Mouse (Mus musculus): ENCODE results near the gene Ubl3.

Gene Ubl3

DNA sequence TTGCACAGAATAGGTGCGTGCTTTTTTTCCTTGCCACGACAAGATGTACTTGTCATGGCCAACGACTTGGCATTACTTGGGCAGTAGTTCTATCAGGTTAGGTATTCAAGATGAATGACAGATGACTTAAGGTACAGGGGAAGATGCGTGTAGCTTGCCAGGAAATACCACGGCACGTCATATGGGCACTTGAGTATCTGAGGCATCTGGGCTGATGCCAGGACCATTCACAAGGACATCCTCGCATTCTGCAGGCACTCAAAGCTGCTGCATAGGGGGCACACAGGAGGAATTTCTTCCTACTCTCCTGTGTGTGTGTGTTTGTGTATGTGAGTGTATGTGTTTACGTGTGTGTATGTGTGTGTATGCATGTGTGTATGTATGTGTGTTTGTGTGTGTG, 9.6 kb upstream of the Ubl3 start:
- DNase-seq: no peak

DNA sequence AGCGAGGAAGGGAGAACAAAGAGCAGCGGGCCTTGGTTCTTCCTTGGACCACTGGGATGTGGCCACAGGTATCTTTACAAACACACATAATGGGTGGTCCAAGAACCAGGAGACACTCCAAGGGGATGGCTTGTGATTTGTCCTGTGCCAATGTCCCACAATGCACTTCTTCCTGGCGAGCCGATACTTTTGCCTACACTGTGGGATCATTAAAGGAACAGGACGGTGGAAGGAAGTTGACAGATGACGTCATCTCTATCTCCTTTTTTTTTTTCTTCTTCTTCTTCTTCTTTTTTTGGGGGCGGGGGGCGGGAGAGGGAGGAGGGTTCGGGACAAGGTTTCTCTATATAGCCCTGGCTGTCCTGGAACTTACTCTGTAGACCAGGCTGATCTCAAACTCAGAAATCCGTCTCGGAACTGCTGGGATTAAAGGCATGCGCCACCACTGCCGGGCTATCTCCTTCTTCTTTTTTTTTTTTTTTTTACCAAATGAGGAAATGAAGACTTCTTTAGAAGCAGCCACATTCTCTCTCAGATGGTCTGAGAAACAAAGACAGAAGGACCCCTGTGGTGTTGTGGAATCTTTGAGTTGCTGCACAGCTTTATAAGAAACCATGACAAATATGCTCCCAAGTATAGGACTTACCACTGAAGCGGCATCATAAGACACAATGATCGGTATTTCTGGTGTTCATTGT, 6.8 kb upstream of the Ubl3 start:
- no peak for DNase-seq

DNA sequence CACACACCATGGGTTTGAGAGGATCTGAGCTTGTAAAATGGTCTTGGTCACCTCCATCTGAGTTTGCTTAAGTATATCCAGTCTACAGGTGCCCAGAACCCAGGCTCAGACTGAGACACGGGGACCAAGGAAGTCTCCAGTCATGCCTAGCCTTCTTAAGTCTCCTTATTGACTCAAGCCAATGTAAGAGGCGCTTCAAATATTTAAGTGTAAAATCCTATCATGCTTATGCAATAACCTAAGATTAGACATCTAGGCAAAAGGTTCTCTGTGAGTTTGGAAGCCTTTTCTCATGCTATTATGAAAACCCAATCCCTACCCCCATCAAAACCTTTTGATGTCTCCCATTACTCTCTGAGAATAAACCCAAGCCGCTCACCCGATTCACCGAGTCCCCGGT, 5.9 kb upstream of the Ubl3 start:
- no peak for DNase-seq

DNA sequence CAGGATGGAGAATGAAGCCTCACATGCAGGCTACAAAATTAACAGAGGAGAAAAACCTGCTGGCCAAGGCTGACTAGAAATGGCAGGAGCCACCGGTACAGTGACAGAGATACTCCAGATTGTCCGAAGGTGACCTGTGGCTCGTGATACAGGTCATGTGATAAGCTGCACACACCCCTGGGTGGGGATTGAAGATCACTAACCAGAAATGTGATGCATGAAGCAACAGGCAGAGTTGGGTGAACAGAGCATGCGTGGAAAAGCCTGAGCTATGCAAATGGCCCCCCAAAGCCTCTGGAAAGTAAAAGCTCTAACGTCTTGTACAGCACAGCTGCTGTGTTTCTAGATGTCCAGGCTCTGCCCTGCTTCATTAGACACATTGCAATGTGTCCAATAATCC, 3.9 kb upstream of the Ubl3 start:
- DNase-seq: no peak

DNA sequence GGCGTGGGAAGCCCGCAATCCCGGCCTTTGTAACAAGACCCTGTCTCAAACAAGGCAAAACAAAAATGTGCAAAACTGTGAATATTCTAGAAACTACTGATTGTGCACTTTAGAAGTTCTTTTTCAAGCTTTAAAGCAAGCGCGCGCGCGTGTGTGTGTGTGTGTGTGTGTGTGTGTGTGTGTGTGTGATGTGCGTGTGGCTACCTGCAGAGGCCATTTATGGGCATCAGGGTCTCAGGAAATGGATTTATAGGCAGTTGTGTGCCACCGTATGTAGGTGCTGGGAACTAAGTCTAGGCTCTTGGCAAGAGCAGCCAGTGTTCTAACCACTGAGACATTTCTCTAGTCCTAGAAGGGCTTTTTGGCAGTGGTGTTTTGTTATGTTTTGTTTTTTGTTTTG, 2.6 kb upstream of the Ubl3 start:
- no peak for DNase-seq

DNA sequence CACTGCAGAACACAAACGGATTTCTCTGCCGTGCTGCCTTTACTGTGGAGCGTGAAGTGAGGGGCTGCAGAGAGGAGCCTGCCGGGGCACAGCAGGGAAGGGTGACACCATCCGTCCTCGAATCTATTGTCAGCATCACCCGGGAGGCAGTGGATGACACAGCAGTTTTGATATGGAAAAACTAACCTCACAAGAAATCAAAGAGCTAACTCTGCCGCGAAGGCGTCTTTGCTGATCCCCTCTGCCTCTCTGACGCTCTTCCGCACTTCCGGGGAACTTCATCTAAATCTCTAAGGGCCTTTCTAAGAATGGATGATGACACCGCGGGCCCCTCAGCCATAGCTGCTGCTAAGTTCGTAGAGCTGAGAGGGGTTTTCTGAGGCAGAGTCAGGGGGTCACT, 2.1 kb upstream of the Ubl3 start:
- DNase-seq: peak; percentile 18 to 33

DNA sequence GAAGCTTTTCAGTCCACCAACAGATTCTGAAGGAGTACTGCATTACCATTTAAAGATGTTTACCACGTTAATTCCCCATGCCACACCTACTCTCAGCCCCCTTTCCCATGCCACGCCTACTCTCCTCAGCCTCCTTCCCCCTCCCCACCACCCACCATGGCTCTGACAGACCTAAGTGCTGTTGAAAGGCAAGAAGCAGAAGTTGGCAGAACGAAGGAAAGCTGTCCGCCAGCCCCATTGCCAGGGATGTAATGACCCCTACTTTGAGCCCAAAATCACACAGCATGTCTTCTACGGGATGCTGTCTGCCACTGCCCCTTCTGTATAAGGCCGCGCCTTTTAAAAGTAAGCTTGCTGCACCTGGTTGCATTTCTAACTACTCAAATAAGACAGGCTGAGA, 1.7 kb upstream of the Ubl3 start:
- DNase-seq: no peak

DNA sequence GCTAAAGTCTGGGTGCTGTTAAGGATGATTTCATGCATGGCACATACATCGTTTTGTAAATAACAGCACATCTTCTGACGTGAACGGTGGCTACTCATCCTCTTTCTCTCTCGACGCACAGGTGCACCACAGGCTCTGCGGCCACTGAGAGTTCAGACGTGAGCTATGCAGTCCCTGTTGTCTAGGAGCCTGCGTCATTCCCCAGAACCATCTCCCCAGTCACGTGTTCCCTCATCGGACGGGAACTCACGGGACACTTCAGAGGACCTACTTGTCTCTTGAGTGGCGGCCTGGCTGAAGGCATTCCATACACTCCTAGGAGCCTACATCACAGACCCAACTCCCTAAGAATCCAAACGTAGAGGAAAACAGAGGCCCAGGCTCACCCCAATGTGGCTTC, 1.1 kb upstream of the Ubl3 start:
- peak in 1 of 2 experiments; percentile 12 for DNase-seq

DNA sequence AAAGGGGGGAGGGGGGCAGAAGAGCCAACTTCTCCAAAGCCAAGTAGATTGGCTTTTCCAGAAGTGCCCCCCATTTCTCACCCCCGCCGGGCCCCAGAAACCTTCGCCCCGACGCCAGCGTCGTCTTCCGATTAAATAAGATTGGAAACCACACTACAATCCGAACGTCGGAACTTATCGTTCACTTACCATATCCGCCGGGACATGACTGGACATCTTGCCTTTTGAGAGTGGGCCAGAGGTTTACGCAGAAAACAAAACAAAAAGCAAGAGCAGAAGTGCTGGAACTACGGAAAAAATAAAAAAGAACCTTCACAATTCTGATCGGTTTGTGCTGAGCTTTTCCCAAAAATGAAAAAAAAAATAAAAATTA, 839 bp downstream of the Ubl3 start:
- DNase-seq: peak; percentile 24 to 27

DNA sequence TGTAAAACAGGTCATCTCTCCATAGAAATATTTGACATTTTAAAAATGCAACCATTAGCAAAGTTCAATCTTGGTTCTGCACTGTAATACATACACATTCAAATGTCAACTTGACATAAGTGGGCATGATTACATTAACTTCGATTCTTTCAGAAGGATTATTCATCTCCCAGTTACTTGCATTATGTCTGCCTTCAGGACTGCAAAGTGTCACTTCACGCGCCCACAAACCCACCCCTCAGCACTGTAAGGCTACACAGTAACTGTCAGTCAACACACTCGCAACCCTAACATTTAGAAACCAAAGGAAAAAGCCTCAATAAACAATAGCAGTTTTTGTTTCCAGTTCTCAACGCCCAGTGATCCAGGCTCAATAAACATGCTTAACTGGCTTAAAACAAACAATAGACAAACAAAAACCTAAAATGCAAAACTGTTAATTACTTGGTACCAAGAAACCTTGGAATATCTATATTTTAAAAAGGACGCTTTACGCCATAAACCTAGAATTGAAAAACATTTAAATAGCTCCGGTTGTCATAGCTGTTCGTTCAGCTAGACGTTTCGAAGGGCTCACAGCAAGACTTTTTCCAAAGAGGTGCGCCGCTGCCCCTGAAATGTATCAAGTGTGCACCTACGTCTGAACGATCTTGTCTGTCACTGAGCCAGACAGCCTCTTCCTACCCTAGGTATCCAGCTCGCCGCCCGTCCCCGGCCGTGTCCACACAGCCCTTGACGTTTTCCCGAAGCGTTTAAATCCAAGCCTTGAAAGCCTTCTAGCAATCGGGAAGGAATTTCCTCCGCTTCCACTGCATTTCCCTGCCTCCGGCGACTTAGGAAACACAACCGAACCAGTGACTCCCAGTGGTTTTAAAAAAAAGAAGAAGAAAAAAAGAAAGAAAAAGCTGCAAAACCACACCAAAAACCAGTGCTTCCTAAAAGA, 1.5 kb downstream of the Ubl3 start:
- DNase-seq: peak; percentile 34 to 36

DNA sequence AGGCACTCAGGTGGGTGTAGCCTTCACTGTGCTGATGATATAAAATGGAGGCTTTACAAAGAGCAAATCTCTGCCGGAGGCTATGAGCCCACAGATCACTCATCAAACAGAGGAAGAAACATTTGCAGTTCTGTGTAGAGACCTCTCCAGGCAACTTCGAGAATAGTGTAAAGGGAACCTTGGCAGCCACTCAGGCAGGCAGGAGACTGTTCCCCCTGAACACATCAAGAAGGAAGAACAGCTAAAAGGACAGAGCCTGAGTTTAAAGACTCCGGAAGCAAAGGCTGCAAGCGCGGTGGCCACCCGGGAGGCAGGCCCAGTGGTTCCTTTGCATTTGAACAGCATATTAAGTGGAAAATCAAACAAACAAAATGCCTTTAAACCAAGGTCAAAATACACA, 2.2 kb downstream of the Ubl3 start:
- DNase-seq: no peak

DNA sequence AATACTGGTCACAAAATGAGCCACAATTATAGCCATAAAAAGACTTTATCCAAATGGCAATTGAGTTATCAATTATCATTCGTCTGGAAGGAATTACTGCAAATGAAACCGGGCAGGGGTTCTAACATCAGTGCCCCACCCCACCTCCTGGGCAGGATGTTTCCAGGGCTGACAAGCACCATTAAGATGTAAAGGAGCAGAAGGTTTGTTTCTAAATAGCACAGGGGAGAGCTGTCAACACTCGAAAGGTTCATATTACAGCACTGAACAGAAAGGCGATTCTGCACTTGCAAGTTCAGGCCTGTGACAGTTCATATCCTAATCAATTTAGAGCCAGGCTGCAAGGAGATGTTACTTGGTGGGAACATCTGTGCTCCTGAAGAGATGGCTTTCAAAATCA, 3.3 kb downstream of the Ubl3 start:
- no peak for DNase-seq

DNA sequence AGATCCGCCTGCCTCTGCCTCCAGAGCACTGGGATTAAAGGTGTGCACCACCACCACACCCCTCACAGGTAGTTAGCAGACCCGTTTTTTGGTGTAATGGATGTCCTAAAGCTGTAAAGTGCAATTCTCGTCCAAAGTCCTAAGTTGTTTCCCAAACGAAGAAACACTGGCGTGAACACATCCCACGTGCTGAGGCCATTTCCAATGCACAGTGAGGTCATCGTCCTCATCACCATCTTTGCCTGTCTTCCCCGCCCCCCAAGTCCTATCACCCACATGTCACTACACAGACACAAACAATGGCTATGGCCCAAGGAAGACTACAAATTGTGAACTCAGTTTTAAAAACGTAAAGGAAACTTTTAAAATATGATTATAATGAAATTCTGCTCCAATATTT, 4.0 kb downstream of the Ubl3 start:
- no peak for DNase-seq

DNA sequence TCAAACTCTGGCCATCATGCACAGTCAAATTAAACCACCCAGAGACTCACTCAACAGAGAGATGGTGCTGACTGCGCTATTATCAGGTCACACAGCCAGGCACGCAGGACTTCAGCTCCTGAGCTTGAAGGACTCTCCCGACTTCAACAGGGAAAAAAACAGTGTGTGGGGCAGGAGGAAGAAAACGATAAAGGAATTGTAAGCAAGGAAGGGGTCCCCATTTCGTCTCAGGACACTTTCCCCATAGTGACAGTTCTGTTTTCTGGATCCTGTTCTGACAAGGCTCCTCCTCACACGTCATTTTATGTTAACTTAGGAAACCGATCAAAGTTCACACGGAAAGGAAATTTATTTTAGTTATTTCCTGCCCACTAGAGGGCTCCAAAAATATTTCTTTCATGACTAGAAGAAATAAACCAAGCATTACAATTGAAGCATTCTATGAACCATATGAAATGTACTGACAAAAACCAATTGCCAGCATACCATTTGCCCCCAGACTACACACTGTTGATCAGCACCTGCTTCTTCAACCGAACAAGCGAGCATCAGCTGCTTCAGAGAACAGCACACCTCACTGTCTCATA, 4.6 kb downstream of the Ubl3 start:
- no peak for DNase-seq

DNA sequence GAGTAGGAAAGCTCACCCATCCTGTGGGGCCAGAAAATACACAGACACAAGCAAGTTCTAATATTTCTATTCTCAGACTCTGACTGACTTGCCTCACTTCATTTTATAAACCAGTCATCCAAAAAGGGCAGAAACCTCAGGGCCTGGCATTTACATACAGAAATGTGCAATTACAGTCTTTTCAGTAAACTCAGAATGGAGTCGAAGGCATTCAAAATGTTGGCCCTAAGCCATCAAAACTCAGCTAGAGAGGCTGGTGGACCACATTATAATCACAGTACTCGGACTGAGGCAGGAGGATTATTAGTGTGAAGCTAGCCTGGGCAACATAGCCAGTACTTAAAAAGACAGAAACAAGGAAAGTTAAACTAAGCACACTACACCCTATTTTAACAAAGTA, 5.6 kb downstream of the Ubl3 start:
- DNase-seq: no peak

DNA sequence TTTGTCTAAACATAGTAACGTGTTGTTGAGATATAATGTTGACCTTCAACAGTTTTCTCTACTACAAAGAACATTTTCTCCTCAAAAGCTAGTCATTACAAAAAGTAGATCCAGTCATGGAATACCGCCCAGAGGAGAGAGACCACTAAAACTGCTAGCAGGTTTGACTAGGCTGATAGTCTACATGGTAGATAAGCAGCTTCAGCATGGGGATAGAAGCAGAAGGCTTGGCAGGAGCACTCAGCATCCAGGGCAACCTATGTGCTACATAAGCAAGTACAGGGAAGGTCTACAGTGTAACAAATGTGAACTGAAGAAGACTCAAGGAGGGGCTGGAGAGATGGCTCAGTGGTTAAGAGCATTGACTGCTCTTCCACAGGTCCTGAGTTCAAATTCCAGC, 7.9 kb downstream of the Ubl3 start:
- no peak for DNase-seq

DNA sequence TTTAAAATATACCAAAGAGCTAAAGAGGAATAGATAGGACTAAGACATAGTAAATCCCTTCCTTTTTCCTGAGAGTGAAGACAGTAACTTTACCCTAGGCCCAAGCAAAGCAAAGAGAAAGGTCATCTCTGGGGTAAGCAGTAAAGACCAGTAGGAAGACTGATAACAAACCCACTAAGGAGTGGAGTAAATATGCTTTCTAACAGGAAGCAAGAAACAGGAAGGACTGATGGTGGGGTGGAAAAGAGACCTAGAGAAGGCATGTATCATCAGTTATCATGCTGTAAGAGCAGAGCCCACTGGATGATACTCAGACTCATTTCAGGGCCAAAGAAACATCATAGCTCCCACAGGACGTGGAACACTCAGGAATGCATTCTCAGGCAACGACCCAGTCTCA, 10.4 kb downstream of the Ubl3 start:
- no peak for DNase-seq

DNA sequence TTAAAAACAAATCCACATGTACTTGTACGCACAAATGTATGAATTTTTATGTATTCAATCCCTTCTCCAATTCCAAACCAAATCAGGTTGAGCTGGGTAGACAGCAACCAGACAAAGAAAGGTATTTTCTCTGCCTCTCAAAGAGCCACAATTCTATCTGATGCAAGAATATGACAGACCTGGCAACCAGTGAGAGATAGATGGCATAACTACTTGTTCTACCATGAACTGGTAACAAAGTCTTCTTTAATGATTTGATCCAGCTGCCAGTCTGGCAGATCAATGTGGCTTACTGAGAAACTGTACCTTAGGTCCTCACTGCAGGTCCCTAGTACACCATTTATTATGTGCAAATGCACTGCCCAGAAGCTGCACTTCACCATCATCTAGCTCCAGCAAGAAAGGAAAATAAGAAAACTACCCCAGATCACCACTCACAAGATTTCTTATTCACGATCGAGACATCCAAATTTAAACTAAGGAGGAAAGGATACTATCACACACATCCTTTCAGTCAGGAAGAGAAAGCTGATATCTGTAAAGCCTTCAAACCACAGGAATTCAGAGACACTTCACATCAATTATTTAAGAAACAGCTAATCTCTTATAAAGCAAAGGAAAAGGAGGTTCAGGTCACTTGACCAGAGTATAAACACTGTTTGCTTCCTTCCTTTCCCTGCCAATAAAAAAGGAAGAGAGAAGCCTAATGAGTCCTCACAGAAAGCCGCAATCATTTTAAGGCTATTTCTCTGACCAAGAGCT, 16.7 kb downstream of the Ubl3 start:
- DNase-seq: no peak

DNA sequence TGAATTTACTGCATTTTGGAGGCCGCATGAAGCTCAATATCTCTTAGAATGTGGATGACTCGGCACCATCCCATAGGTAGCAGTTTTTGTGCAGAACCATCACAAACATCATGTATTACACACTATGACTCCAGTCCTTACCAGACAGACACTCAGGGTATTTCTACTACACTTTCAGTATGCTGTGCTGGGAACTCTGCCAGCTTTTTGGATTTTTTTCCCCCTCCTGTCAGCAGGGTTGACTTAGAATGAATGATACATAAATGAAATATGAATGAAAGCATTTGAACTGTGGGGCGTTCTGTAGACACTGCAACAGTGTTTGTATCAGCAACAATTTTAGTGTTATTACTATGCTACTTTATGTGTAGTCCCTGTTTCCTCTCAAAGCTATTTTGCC, 17.9 kb downstream of the Ubl3 start:
- no peak for DNase-seq

DNA sequence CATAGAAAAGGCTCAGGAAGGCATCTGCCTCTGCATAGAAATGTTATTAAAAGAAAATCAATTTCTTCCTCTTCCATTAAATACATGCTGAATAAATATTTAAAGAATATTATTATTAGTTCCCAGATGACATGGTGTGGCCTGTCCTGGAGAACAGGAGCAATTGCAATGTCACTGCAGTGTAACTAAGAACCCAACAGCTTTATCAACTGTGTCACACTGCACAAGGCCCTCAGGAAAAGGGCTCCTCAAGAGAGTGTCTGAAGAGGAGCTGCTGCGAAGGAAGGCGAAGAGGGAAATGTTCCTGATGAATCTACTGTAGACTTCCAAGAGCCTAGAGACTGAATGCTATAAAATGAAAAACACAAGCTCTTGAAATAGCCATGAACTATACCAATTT, 18.7 kb downstream of the Ubl3 start:
- no peak for DNase-seq

DNA sequence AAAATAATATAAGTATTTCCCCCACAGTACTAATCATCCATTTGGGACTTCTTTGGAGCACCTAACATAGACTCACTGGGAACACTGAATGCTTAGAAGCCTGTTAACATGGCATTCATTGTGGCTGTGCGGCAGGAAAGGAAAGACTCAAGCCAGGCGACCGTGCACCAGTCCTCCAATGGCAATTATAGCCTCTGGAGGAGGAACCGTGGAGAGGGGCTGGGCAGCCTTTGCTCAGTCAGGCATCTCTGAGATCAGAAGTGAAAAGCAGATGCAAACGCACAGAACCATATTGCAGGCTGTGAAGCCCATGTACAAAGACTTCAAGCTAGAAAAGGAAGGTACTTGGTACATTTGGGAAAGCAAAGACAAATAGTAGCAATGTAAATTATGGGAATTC, 20.4 kb downstream of the Ubl3 start:
- no peak for DNase-seq

DNA sequence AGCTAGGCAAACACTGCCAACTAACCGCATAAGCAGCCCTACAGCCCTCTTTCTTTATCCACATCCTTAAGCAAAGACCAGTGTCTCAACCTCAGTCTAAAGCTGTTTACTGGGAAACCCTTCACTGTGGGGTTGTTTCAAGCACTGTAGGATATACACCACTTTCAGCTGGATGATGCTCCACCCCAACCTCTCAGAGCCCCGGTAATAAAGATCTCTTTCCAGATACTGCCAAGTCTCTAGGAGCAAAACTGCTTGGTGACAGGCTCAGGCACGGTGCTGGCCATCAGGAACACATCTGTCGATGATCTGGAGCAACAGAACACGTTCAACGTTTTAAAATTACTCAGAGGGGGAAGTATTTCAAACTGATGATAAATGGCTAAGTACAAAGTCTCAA, 25.0 kb downstream of the Ubl3 start:
- no peak for DNase-seq

DNA sequence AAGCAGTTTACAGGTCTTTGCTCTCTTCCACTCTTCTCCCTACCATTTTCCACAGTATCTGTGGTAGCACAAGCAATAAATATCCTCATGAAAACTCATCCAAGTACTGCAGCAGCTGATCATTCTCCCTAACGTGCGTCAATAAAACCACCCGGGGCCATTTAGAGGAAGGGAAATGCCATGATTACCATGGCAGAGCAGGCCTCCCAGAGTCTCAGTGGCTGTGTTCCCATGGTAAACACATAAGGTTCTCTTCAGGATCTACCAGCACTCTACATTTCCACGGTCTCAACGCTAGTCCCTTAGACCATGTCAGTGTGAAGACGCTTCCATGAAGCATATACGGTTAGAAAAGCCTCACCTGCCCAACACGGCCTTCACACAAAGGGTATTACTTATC, 26.0 kb downstream of the Ubl3 start:
- no peak for DNase-seq
